Mouse (Mus musculus) gastrocnemius, postnatal 25 days (tissue): ENCODE measurements at regions not wholly inside any gene's neighbourhood (a gene's known extent, or its start where the extent isn't known, plus 50 kb on each side); places are given as distances from the start of the nearest gene placed in this dataset.

Experiments
- DNase-seq: peaks from one replicate; pipeline ENCODE4 v3.0.0; 2022

DNA sequence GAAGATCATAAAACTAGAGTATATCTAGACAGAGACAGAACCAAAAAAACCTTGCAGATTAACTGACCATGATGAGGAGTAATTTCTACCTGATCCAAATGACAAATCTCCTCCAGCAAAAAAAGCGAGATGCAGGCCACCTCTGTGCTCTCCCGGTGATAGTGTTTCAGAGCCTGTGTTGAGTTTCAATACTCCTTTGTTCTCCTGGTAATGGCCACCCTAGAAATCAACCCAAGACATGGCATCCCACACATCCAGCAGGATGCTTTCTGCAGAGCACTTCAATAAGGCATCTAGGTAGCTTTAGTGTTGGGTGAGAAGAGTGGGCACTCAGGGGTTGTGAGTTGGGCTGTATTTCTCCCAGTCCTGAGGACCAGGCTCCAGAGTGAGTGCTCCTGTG lies 371.3 kb upstream of the Sall1 start:
- DNase-seq: no peak

DNA sequence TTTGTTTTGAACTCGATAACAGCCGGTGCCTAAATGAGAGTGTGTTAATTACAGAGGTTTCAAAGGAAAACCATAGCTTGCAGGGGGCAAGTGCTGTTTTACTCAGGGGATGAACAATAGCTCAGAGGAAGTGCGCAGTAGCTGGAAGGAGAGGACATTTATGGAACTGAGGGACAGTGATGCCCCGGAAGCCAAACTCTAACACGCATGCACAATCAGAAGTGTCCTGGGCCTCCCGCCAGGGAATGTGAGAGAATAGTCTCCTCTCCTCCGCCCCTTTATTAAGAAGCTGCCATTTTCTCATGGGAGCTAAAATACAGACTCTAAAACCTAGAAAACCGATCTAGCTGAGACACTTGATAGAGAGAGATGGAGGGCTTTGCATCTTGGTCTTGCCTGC lies 368.5 kb upstream of the Sall1 start:
- no peak for DNase-seq

DNA sequence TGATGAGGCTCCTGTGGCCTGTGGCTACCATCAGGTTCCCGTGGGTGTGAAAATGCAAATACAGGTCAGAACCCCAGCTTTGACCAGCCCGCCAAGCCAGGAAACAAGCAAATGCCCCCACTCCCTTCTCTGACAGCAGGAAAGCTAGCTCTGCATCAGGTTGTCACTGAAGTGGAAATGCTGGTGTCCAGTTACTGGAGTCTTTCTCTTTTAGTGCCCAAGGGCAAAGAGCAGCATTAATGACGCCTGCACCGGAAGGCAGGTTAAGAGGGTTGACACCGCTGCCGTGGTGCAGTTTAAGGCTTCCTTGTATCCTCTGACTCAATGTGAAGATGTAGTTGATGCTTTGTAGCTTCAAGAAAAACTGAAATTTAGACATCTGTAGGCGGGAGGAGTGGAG lies 368.1 kb upstream of the Sall1 start:
- DNase-seq: no peak

GRCm38 (mm10) chr8:89406688-89407087 lies 362.7 kb upstream of the Sall1 start:
- DNase-seq: no peak

DNA sequence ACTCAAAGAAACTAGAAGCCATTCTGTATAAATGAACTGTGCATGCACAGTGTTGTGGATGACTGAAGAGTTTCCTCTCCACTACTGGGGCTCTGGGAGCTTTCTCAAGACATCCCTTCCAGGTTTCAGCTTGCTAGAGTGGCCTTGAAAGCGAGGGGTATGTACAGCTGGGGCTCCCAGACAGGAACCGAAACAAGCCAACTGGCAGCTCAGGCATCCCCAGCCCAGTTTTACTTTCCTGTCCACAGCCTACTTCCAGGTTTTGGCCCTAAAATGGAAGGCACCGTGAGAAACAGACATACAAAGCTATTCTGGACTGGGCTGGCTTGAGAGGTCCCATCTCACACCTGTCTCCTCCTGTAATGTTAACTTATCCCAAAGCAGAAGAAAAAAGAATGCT lies 360.3 kb upstream of the Sall1 start:
- no peak for DNase-seq

DNA sequence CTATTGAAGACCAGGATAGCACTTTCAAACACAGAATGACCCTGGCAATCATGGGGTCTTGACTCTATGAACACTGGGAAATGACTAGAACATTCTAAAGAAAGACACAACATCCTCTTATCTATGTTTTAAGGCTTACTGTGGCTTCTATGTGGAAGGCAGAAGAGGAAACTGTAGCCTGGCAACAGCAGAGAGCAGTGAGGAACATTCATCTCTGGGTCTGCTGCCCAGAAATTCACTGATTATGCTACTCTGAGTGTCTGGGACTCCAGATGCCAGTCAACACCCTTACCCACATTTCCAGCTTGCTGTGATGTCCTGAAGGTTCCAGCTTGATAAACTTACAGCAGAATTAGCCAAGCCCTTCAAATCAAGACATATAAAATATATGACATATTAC lies 352.7 kb upstream of the Sall1 start:
- no peak for DNase-seq

- DNase-seq: no peak
These were observed 348.8 kb upstream of the Sall1 start for GRCm38 (mm10) chr8:89392749-89393148.

GRCm38 (mm10) chr8:89388761-89389160 lies 344.8 kb upstream of the Sall1 start:
- no peak for DNase-seq

DNA sequence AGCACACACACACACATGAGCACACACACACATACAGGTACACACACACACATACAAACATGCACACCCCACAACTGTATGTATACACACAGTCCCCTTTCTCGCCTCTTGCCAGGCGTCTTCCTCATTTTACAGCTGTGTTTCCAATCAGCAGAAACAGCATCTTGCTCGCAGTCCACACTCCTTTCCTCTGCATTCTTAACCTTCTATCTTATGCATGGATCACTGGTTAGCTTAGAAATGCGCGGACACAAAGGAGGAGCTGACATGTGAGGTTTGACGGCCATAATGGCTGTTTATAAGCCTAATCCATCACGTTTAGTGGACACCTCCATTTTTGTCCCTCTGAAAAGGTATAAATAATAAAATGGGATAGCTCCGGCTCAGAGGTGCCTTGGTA lies 343.3 kb upstream of the Sall1 start:
- no peak for DNase-seq

GRCm38 (mm10) chr8:89385028-89385427 lies 341.1 kb upstream of the Sall1 start:
- no peak for DNase-seq

DNA sequence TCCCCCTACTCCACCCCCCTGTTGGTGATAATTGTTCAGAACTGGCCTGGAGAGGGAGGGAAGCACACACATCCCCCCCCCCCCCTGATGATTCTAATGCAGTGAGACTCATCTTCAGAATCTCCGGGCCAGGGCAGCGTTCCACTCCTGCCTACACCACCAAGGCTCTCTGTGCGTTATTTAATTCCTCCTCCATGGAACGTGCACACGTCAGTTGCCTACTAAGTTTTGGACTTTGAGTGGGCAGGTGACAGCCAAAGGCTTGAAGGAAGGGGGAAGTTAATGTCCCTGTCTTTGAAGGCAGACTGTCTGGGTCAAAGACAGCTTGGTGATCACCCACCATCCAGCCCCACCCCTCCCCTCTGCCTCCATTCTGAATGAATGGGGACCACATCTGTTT lies 339.8 kb upstream of the Sall1 start:
- DNase-seq: no peak

DNA sequence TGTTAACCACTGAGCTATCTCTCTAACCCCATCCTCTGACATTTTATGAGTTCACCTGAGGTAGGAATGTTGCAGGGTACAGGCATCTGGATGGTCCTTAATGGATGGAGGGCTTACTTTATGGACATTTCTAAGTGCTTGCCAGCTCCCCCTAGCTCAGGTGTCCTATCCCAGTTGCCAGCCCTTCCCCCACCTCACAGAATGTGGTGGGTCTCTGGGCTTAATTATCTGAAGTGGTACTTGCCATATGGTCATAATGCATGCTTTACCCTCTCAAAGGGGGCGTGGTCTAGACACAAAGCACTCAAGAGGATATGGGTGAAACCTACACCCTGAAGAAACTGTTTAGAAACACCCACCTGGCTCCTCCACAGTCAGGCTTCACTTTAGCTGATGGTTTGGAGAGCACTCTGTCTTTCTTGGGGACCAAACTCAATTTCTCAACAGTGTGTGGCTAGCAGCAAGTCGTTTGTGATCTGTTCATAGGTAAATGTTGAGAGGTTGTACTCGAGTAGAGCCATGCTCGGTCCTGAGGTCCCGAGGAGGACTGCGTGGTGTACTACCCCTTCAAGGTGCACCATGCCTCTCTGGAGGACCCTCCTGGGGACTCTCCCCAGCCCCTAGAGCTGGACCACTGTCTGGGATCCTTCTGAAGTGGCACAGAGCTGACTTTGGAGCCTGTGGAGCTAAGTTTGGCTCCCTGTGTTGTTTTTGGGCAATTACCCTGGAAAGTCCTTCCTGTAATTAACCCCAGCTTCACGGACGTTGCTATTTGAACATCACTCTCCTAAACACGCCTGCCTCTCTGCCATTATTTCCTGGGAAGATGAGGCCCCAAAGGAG lies 338.8 kb upstream of the Sall1 start:
- DNase-seq: no peak

DNA sequence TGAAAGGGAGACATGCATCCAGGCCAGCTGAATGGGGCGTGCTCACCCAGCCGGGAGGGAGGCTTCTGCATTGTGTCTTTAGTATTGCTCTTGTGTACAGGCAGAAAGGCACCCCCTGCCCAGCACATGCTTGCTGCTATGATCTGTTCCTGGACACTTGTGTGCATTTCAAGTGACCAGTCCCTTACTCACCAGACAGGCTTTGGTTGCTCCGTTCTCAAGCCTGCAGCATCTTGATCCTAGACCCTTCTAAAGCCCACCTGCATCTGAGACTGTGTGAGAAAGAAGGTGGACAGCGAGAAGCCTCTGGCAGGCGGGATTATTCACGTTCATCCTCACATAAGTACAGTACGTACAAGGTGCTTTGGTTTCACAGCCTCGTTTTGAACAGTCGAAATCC lies 336.5 kb upstream of the Sall1 start:
- DNase-seq: no peak

DNA sequence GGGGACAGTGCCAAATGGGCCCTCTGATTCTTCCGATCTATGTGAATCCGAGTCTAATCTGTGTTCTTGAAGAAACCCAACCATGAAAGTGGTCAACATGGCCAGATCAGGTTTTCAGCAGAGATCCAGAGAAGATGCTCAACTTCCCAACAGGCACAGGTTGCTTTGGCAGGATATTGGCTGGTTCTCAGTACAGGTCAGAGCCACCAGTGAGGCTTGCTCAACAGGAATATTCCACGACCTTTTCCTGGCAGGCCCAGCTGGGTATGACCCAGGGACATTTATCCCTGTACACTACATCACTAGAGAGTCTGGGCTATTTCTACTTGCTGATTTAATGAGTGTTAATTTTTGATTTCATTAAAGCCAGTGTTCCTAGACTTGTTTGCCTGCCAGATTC lies 328.8 kb upstream of the Sall1 start:
- DNase-seq: no peak

GRCm38 (mm10) chr8:89371773-89372132 lies 327.8 kb upstream of the Sall1 start:
- DNase-seq: no peak

GRCm38 (mm10) chr8:89370816-89371772 lies 327.1 kb upstream of the Sall1 start:
- DNase-seq: no peak

GRCm38 (mm10) chr8:89365430-89365829 lies 321.5 kb upstream of the Sall1 start:
- no peak for DNase-seq

GRCm38 (mm10) chr8:89358411-89358810 lies 314.4 kb upstream of the Sall1 start:
- DNase-seq: no peak

GRCm38 (mm10) chr8:89345547-89345946 lies 301.6 kb upstream of the Sall1 start:
- DNase-seq: no peak

- DNase-seq: no peak
These were observed 297.7 kb upstream of the Sall1 start for GRCm38 (mm10) chr8:89341686-89342085.

DNA sequence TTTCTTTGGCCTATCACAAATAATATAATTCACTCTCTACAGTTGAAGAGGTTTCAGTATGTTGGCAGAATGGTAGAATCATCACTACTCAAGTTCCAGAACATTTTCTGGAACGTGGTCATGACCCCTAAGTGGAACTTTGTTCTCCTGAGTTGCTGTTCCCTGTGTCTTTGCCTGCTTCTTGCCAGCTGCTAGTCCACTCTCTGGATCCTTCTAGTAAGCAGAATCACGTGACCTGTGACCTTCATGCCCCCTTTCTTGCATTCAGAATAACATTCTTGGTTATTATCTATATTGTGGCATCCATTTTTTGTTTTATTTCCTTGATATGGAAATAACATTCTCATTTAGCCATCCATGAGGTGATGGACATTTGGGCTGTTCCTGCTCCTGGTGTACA lies 291.5 kb upstream of the Sall1 start:
- no peak for DNase-seq

- no peak for DNase-seq
These were observed 281.9 kb upstream of the Sall1 start for GRCm38 (mm10) chr8:89325751-89326351.

DNA sequence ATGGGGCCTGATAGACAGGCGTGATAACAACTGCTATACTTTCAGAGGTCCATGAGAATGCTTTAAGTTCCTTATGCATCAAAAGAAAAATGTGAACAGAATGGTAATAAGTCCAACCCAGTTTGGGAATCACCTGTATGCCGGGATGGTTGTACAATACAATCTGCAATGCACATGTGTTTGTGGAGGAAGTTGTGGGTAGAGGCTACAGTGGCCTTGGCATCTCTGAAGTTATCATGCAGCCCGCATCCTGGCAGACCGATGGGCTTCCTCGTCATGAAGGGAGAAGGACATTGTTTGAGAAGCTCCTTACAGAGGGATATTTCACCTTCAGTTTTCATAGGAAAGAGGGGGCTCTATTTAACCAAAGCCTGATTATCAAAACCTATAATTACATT lies 281.3 kb upstream of the Sall1 start:
- no peak for DNase-seq
